Mouse (Mus musculus): ENCODE data around the gene Man1a2.

Gene Man1a2

DNA sequence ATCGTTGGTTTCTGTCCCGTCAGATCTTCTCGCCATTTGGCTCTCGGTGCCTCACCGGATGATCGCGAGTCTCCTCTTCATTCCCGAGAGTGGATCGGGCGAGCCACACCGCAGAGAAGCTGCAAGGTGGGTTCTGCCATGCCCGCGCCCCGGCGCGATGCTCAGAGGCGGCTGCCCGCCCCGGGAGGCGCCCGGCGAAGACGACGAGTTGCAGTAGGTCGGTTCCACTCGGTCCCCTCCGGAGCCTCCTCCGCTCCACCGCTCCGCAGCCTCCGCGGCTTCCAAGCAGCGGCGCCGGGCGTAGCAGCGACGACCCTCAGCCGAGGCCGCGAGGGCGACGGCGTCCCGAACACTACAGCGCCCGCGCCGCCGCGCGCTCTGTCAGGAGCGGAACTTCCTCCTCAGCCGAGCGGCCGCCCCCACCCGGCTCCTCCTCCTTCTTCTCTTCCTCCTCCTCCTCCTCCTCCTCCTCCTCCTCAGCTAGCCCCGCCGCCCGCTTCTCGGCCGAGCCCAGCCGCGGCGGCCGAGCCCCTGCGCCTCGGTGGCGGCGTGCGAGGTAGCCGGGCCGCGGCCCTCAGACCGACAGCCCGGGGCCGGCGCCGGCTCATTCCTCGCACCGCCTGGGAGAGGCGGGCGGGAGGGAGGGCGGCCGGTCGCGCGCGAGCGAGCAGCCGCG, at the start of gene Man1a2:
Gene Man1a2, minus strand, starts transcription at position 417 of the 676 bp plus-strand sequence.
- peaks cover 34% of the 10 kb centered on the region for H3K4me1 ChIP-seq (replicated peaks; ENCODE audit: low read depth, low read length)
- TF ChIP-seq POU5F1 (IDR thresholded peaks at IDR 0.05; ENCODE audit: borderline replicate concordance, low read length) = no peak
- no peak for TF ChIP-seq NANOG (IDR thresholded peaks at IDR 0.05; ENCODE audit: borderline replicate concordance, low read length)
- TF ChIP-seq CTCF (conservative IDR thresholded peaks at IDR 0.05; ENCODE audit: low read length) = no peak
- H3K4me3 ChIP-seq (replicated peaks; ENCODE audit: low read length) = peak within 1 kb of the TSS; percentile 87
- no peaks in the 10 kb centered on the region for H3K9me3 ChIP-seq (ENCODE audit: low read length)
- H3K27me3 ChIP-seq (ENCODE audit: insufficient read depth, low read length) = peaks cover 30% of the 10 kb centered on the region
- no peaks in the 10 kb centered on the region for H3K36me3 ChIP-seq (ENCODE audit: insufficient read depth, low read length)

DNA sequence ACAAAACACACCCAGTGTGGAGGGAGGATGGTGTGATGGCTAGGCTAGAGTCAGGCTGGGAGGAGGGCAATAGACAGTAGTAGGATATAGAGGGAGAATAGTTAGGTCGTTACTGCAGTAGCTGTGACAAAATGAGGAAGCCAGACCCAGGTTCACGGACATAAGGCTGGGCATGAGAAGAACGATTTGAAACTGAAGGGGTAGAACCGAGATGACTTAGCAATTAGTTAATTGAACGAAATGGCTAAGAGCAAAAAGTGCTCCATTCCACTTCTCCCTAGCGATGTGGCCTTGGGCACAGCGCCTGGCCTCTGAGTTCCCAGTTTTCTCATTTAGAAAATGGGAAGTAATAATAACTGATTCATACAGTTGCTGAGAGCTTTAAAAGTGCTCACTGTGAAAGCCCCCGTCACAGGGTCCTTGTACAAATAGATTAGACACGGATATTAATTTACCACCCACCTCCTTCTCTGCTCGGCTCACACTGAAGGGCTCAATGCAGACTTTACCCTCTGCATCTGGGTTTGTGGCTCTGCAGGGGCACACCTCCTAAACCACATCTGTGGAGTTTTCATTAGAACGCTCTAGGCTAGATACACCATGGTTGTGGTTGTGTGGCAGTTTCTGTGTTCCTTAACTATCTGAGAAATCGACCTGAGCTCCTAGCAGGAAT, 49.3 kb upstream of the Man1a2 start:
- Histone ChIP-seq H3K4me1 (replicated peaks; ENCODE audit: low read depth, low read length) (no peaks in the 10 kb centered on the region), H3K36me3 (ENCODE audit: insufficient read depth, low read length) (no peaks in the 10 kb centered on the region), H3K9me3 (ENCODE audit: low read length) (no peaks in the 10 kb centered on the region), H3K4me3 (replicated peaks; ENCODE audit: low read length) (no peak overlapping the region), H3K27me3 (ENCODE audit: insufficient read depth, low read length) (peaks cover 7% of the 10 kb centered on the region; the same call in 1 of the 2 replicates)
- TF ChIP-seq CTCF (conservative IDR thresholded peaks at IDR 0.05; ENCODE audit: low read length) = no peak

DNA sequence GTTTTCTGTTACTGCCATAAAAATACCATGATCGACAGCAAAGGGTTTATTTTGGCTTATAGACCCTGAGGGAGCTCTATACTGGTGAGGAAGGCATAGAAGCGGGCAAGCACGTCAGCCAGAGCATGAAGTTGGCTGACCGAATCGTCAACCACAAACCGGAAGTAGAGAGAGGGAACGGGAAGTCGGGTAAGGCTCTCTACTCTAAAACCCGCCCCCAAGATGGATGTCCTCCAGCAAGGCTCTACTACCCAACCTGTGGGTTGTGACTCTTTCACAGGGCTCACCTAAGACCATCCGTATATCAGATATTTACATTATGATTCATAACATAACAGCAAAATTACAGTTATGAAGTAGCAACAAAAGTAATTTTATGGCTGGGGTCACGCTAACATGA, 46.6 kb upstream of the Man1a2 start:
- no peak overlapping the region for H3K4me3 ChIP-seq (replicated peaks; ENCODE audit: low read length)
- H3K4me1 ChIP-seq (replicated peaks; ENCODE audit: low read depth, low read length) = 0 out of 2 replicates have a peak, but pooled peaks cover 4% of the 10 kb centered on the region
- peaks cover 7% of the 10 kb centered on the region; the same call in 1 of the 2 replicates for H3K27me3 ChIP-seq (ENCODE audit: insufficient read depth, low read length)
- H3K36me3 ChIP-seq (ENCODE audit: insufficient read depth, low read length) = no peaks in the 10 kb centered on the region
- H3K9me3 ChIP-seq (ENCODE audit: low read length) = no peaks in the 10 kb centered on the region
- TF ChIP-seq NANOG (IDR thresholded peaks at IDR 0.05; ENCODE audit: borderline replicate concordance, low read length) (no peak), POU5F1 (IDR thresholded peaks at IDR 0.05; ENCODE audit: borderline replicate concordance, low read length) (no peak), CTCF (conservative IDR thresholded peaks at IDR 0.05; ENCODE audit: low read length) (no peak)

DNA sequence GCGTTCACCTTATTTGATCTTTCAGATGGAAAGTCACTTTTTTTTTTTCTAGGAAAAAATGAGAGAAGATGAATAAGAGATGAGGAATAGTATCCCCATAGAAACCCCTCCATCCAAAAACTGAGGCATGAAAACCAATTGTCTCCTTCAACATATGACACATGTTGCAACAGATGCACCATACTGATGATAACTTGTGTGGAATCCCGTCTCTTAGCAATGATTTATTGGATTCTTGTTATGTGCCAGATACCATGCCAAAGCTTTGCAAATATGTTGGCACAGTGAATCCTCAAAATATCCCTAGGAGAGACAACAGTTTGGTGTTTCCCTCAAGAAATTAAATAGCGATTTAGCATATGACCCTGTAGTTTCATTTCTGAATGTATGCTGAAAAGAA, 46.0 kb upstream of the Man1a2 start:
- H3K4me3 ChIP-seq (replicated peaks; ENCODE audit: low read length) = no peak overlapping the region
- H3K9me3 ChIP-seq (ENCODE audit: low read length) = no peaks in the 10 kb centered on the region
- no peak for TF ChIP-seq CTCF (conservative IDR thresholded peaks at IDR 0.05; ENCODE audit: low read length)
- no peak for TF ChIP-seq NANOG (IDR thresholded peaks at IDR 0.05; ENCODE audit: borderline replicate concordance, low read length)
- no peak for TF ChIP-seq POU5F1 (IDR thresholded peaks at IDR 0.05; ENCODE audit: borderline replicate concordance, low read length)
- 0 out of 2 replicates have a peak, but pooled peaks cover 5% of the 10 kb centered on the region for H3K4me1 ChIP-seq (replicated peaks; ENCODE audit: low read depth, low read length)
- peaks cover 7% of the 10 kb centered on the region; the same call in 1 of the 2 replicates for H3K27me3 ChIP-seq (ENCODE audit: insufficient read depth, low read length)
- H3K36me3 ChIP-seq (ENCODE audit: insufficient read depth, low read length) = no peaks in the 10 kb centered on the region

DNA sequence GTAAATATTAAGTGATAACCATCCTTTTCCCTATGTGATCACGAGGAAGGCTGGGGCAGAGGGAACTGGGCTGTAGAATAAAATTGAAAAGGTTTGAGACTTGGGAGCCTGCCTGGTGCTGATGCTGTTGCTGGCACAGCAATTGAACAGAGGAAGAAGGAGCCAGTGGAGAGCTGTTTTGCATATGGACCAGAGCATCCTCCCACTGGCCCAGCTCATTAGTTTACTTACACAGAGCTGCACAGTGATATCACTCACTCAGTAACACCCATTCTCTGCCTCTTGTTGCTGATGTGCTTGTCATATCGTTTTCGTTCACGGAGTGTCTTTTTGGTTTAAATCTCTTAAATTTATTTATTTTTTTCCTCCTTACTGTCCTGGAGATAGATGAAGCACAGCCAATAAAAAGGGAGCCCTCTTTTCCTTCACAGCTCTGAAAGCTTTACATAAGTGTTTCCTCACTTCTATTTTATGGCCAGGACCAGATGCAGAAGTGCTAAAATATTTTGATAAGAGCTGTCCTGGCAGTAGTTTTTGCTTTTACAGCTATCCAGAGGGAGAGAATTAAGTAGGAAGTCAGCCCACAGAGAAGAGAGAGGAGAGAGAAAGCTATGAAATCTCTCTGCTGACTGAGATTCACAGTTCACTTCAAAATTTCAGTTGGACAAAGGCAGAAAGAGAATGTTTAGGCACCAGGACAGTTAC, 42.9 kb upstream of the Man1a2 start:
- Histone ChIP-seq H3K4me3 (replicated peaks; ENCODE audit: low read length) (no peak overlapping the region), H3K4me1 (replicated peaks; ENCODE audit: low read depth, low read length) (0 out of 2 replicates have a peak, but pooled peaks cover 10% of the 10 kb centered on the region)
- TF ChIP-seq NANOG (IDR thresholded peaks at IDR 0.05; ENCODE audit: borderline replicate concordance, low read length) = no peak
- no peak for TF ChIP-seq POU5F1 (IDR thresholded peaks at IDR 0.05; ENCODE audit: borderline replicate concordance, low read length)
- TF ChIP-seq CTCF (conservative IDR thresholded peaks at IDR 0.05; ENCODE audit: low read length) = no peak

DNA sequence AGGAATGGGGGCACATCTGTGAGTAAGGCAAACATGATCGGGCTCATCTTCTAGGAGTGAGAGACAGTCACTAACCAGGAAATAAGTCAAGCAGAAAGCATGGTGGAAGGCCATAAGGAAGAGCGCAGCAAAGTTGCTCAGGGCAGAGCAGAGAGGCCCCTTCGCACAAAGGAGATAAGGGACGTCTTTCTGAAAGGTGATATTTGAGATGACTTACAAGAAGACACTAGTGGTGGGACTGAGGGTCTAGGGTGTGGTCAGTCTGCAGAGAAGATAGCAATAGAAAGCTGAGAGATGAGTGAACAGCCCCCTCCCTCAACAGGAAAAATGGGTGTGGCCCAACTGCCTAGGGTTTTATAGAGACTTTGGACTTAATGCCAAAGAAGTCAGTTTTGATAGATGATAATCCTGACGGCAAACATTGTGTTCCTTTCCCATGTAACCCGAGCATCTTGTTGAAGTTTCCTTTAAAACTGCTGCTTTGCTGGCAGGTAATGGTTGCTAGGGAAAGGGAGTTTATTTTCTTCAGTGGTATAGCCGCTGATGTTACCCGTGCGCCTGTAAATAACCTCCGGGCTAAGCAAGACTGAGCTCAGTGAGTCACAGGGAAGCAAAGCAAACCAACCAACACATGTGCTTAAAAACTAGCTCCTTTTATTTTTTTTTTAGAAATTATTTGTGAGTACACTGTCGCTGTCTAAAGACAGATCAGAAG, 40.8 kb upstream of the Man1a2 start:
- TF ChIP-seq CTCF (conservative IDR thresholded peaks at IDR 0.05; ENCODE audit: low read length) = no peak
- no peak for TF ChIP-seq NANOG (IDR thresholded peaks at IDR 0.05; ENCODE audit: borderline replicate concordance, low read length)
- TF ChIP-seq POU5F1 (IDR thresholded peaks at IDR 0.05; ENCODE audit: borderline replicate concordance, low read length) = no peak
- Histone ChIP-seq H3K4me3 (replicated peaks; ENCODE audit: low read length) (no peak overlapping the region), H3K4me1 (replicated peaks; ENCODE audit: low read depth, low read length) (0 out of 2 replicates have a peak, but pooled peaks cover 10% of the 10 kb centered on the region), H3K9me3 (ENCODE audit: low read length) (peaks cover 35% of the 10 kb centered on the region), H3K36me3 (ENCODE audit: insufficient read depth, low read length) (0 out of 2 replicates have a peak, but pooled peaks cover 3% of the 10 kb centered on the region), H3K27me3 (ENCODE audit: insufficient read depth, low read length) (no peaks in the 10 kb centered on the region)

More for the DNA sequence above, 42.9 kb upstream of the Man1a2 start:
- H3K9me3 ChIP-seq (ENCODE audit: low read length) = peaks cover 16% of the 10 kb centered on the region
- no peaks in the 10 kb centered on the region for H3K27me3 ChIP-seq (ENCODE audit: insufficient read depth, low read length)
- no peaks in the 10 kb centered on the region for H3K36me3 ChIP-seq (ENCODE audit: insufficient read depth, low read length)

DNA sequence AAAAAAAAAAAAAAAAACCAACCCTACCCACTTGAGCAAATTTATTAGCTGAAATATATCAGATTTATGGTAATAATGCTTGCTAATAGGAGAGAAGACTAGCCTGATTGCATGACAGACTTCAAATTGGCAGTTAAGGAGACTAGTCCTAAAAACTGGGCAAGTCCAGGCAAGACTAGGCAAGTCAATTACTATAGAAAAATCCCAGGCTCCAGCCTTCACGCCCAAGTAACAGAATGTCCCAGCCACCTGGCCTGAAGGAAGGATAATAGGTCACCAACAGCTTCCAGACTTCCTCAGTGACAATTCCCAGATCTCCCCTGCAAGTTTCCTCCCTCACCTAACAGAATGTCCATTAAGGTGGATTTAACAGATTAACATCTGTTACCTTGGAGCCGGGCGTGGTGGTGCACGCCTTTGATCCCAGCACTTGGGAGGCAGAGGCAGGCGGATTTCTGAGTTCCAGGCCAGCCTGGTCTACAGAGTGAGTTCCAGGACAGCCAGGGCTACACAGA, 35.5 kb upstream of the Man1a2 start:
- Histone ChIP-seq H3K4me1 (replicated peaks; ENCODE audit: low read depth, low read length) (peaks cover 14% of the 10 kb centered on the region), H3K9me3 (ENCODE audit: low read length) (peaks cover 48% of the 10 kb centered on the region), H3K27me3 (ENCODE audit: insufficient read depth, low read length) (peaks cover 2% of the 10 kb centered on the region; the same call in 1 of the 2 replicates), H3K36me3 (ENCODE audit: insufficient read depth, low read length) (0 out of 2 replicates have a peak, but pooled peaks cover 3% of the 10 kb centered on the region), H3K4me3 (replicated peaks; ENCODE audit: low read length) (no peak overlapping the region)
- TF ChIP-seq POU5F1 (IDR thresholded peaks at IDR 0.05; ENCODE audit: borderline replicate concordance, low read length) = no peak
- TF ChIP-seq CTCF (conservative IDR thresholded peaks at IDR 0.05; ENCODE audit: low read length) = no peak
- TF ChIP-seq NANOG (IDR thresholded peaks at IDR 0.05; ENCODE audit: borderline replicate concordance, low read length) = no peak
